Mouse (Mus musculus): ENCODE results near the gene Tecta.

DNA sequence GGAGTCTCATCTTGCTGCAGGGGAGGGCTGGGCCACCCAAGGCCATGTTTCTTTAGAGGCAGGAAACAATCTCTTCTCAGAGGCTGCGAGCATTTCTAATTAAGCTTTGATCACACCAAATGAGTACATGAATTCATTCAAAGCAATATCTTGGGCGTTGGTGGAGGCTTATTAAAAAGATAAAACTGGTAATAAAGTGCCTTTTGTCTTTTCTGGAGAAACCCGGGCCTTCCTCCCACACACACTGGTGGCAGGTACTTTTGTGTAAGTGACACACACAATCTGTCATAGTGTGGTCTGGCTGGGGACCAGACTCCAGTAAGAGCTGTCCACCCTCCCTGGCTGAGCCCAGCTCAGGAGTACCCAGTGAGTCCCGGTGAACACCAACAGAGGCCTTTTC lies 60.6 kb downstream of the Tecta start:
- no peak for TF ChIP-seq POLR2A (IDR thresholded peaks at IDR 0.05; ENCODE audit: insufficient read depth, low read length)
- no peak for TF ChIP-seq CTCF (IDR thresholded peaks at IDR 0.05; ENCODE audit: low read depth, low read length)
- TF ChIP-seq EP300 (IDR thresholded peaks at IDR 0.05; ENCODE audit: insufficient read depth, low read depth, low read length) = no peak
